Mouse (Mus musculus) midbrain, embryonic 12.5 days (tissue): Measurements from ENCODE around the gene Synj1. TPM values are rescaled to one million over a fixed set of nuclear protein-coding genes. Genes with fewer than 3 reads are reported as not detected.

Experiments used
- ATAC-seq: fragments of 200-750 bp; cut with Nextera tagmentation; 2 replicates; pipeline ENCODE4 v1.8.0; 2017; ENCODE audit warnings: low read depth, moderate TSS enrichment, moderate library complexity; ENCODE audit not compliant: low FRiP score
- H3K27ac ChIP-seq: fragments of 300-500 bp; sonication (generic); replicated peaks from 2 replicates; pipeline ENCODE4 v1.5.1; 2016; ENCODE audit warnings: mild to moderate bottlenecking
- H3K27me3 ChIP-seq: fragments of 300-500 bp; sonication (generic); 2 replicates; pipeline ENCODE4 v1.6.1; 2016; ENCODE audit warnings: mild to moderate bottlenecking
- H3K36me3 ChIP-seq: fragments of 300-500 bp; sonication (generic); 2 replicates; pipeline ENCODE4 v1.6.1; 2016
- H3K4me1 ChIP-seq: fragments of 300-500 bp; sonication (generic); 2 replicates; pipeline ENCODE4 v1.6.1; 2016
- H3K4me2 ChIP-seq: fragments of 300-500 bp; sonication (generic); replicated peaks from 2 replicates; pipeline ENCODE4 v1.6.1; 2016; ENCODE audit warnings: mild to moderate bottlenecking, moderate library complexity
- H3K4me3 ChIP-seq: fragments of 300-500 bp; sonication (generic); 2 replicates; pipeline ENCODE4 v1.5.1; 2016; ENCODE audit warnings: mild to moderate bottlenecking
- H3K9ac ChIP-seq: fragments of 300-500 bp; sonication (generic); replicated peaks from 2 replicates; pipeline ENCODE4 v1.6.1; 2016; ENCODE audit warnings: mild to moderate bottlenecking, moderate library complexity
- H3K9me3 ChIP-seq: fragments of 300-500 bp; sonication (generic); 2 replicates; pipeline ENCODE4 v1.6.1; 2016; ENCODE audit warnings: mild to moderate bottlenecking
- WGBS: fragments of 180-500 bp; shearing (Covaris S2); methylation state at CpG from one replicate; pipeline ENCODE4 v1.1.7; 2016; 5-methylcytosine and 5-hydroxymethylcytosine counted together
- polyA plus RNA-seq: library from polyadenylated mRNA; unstranded; fragments of >200 nt; fragmentation: Nextera tagmentation; extraction: Ambion mirVana; gene quantifications from 2 replicates; pipeline ENCODE4 v1.2.1, GENCODE M21; 2016

The Synj1 gene
- polyA plus RNA-seq, 1 experiment from 2014 or later: 30.4 TPM

DNA sequence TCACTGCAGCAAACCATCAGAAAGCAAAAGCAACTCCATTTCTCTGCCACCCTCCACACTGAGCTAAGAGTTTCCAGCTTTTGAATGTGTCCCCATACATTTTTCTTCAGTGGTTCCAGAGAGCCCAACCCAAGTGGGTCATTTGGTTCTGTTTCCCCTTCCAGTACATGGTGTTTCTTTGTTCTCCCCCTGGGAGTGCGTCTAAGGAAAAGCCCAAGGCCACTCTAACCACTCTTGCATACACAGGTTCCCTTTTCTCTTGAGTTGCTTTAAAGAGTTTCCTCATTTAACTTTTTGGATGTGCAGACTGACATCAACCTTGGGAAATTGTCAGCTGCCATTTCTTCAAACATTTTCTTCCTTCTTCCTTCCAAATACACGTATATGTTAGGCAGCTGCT is 10.0 kb downstream of the Synj1 start:
- H3K4me3 ChIP-seq: no peak overlapping the region
- no peak for ATAC-seq
- WGBS: 87% methylated on average over 2 of the region's 2 CpGs

DNA sequence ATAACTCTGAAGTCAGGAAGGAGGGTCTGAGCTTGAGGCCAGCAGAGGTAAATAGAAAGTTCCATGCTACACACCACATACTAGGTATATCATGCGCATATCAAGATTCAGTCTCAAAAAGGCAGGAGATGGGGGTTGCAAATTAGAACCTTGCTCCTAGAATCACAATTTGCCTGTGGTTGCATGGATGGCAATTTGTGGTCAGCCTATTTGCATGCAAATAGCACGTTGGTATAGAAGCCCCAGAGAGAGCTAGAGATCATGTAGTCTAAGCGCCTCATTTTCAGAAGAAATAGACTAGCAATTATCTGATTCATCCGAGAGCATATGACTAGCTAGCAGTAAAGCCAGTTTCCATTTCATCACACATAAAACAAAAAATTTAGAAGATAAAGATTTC is 11.3 kb downstream of the Synj1 start:
- no peak for ATAC-seq
- 52% methylated on average over 4 of the region's 4 CpGs for WGBS
- Histone ChIP-seq H3K27me3 (no peaks in the 10 kb centered on the region), H3K36me3 (peaks cover 4% of the 10 kb centered on the region; the same call in 1 of the 2 replicates), H3K4me3 (no peak overlapping the region), H3K9ac (no peak overlapping the region), H3K4me2 (no peak overlapping the region), H3K4me1 (peaks cover 17% of the 10 kb centered on the region), H3K9me3 (no peaks in the 10 kb centered on the region), H3K27ac (peak overlapping the region; percentile 43; the same call in 1 of the 2 replicates)

More for the DNA sequence above, 10.0 kb downstream of the Synj1 start:
- Histone ChIP-seq H3K36me3 (peaks cover 4% of the 10 kb centered on the region; the same call in 1 of the 2 replicates), H3K27ac (no peak overlapping the region), H3K4me1 (peaks cover 17% of the 10 kb centered on the region), H3K27me3 (no peaks in the 10 kb centered on the region), H3K4me2 (no peak overlapping the region), H3K9ac (no peak overlapping the region), H3K9me3 (no peaks in the 10 kb centered on the region)

DNA sequence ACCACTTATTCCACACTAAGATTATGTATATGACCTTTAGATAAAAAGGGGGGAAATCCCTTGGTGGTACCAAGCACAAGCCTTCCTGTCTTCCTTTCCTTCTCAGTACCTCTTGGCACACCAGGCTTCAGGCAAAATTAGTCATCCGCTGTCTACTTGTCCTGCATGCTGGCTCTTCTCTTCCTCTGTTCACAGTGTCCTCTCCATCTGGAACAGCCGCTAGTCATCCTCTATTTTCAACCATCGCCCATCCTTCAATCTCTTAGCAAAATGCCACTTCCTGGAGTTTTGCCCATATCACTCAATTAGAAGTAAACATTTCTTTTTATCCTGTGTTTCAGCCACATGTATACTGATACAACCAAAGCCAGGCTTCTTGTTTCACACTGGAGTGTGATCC is 13.3 kb downstream of the Synj1 start:
- no peak for ATAC-seq
- H3K9ac ChIP-seq: no peak overlapping the region
- no peak overlapping the region for H3K27ac ChIP-seq
- H3K4me3 ChIP-seq: no peak overlapping the region
- WGBS: 95% methylated on average over 3 of the region's 3 CpGs
- H3K9me3 ChIP-seq: no peaks in the 10 kb centered on the region
- no peak overlapping the region for H3K4me2 ChIP-seq
- no peaks in the 10 kb centered on the region for H3K27me3 ChIP-seq
- H3K36me3 ChIP-seq: peaks cover 1% of the 10 kb centered on the region; the same call in 1 of the 2 replicates
- H3K4me1 ChIP-seq: peaks cover 17% of the 10 kb centered on the region

DNA sequence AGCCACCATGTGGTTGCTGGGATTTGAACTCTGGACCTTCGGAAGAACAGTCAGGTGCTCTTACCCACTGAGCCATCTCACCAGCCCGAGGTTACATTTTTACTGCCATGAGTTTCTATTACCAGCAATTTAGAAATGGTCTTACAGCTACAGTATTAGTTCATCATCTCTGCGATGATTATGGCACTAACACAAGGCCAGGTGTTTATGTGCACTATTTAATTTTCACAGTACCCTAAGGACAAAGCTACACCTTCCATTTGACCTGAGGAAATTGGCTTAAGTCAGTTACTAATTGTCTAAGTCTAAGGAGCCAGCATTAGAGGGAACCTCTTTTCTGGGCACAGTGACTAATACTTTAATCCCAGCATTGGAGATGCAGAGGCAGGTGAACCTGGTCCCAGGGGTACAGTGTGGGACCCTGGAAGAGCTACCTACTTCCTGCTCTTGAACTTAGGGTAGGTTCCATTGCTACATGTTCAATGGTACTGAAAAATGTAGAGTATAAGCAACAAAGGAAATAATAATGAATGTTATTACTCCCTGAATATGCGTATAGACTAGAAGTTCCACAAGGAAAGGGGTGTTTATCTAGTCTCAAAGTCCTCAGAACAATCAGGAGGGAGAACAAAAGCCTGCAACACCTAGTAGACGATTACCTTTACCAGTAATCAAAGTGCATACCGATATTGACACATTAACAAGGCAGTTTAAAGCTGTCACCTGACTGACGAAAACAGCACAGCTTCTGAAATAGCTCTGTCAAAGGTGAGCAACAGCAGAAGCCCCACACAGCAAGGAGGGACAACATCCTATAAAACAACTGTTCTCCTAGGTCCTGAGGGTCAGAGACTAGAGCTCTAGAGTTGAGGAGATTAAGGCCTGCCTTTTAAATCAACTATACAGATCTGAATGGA is 14.5 kb downstream of the Synj1 start:
- no peak overlapping the region for H3K9ac ChIP-seq
- H3K4me2 ChIP-seq: no peak overlapping the region
- peaks cover 17% of the 10 kb centered on the region for H3K4me1 ChIP-seq
- no peaks in the 10 kb centered on the region for H3K27me3 ChIP-seq
- H3K9me3 ChIP-seq: no peaks in the 10 kb centered on the region
- H3K4me3 ChIP-seq: no peak overlapping the region
- 91% methylated on average over 7 of the region's 7 CpGs for WGBS
- no peak for ATAC-seq
- no peak overlapping the region for H3K27ac ChIP-seq
- 0 out of 2 replicates have a peak, but pooled peaks cover 6% of the 10 kb centered on the region for H3K36me3 ChIP-seq

DNA sequence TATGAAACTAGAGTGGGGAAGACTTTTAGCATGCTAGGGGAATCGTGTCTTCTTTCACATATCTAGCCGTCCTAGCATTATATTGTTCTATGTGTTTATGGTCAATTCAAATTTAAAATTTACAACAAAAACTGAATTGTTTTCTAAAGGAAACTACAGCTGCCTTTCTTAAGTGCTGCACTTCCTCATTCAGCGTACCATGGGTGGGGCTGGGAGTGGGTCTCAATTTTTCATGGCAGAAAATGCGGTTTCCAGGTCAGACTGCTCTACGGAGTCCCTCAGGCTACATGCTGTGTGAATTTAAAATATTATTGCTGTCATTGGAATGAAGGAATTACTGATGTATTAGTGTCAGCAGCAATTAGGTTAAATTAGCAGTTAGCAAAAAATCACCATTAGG is 15.6 kb downstream of the Synj1 start:
- Histone ChIP-seq H3K9me3 (no peaks in the 10 kb centered on the region), H3K4me3 (no peak overlapping the region), H3K4me1 (peaks cover 17% of the 10 kb centered on the region), H3K9ac (no peak overlapping the region), H3K4me2 (no peak overlapping the region), H3K36me3 (peaks cover 13% of the 10 kb centered on the region), H3K27ac (no peak overlapping the region), H3K27me3 (no peaks in the 10 kb centered on the region)
- 86% methylated on average over 5 of the region's 5 CpGs for WGBS
- ATAC-seq: no peak

DNA sequence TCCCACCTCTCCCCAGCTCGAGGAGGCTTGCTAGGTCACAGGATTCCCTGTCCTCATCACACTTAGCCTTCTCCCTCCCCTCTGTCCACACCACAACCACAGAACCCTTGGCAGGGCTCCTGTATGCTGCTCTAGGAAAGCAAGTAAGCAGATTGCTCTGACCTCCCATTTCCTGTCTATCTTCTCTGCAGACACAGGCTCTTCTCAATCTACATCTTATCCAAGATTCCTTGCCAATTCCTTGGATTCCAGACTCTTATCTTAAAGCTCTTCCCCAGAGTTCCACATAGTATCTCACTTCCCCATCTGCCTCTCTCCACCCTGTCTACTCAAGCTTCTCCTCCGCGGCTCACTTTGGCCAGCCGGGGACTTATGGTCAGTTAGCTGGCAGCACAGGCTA is 16.1 kb downstream of the Synj1 start:
- no peaks in the 10 kb centered on the region for H3K27me3 ChIP-seq
- no peak overlapping the region for H3K4me3 ChIP-seq
- no peak overlapping the region for H3K9ac ChIP-seq
- peaks cover 14% of the 10 kb centered on the region for H3K36me3 ChIP-seq
- H3K9me3 ChIP-seq: no peaks in the 10 kb centered on the region
- 84% methylated on average over 4 of the region's 4 CpGs for WGBS
- no peak overlapping the region for H3K27ac ChIP-seq
- no peak overlapping the region for H3K4me2 ChIP-seq
- no peak for ATAC-seq
- H3K4me1 ChIP-seq: peaks cover 14% of the 10 kb centered on the region

DNA sequence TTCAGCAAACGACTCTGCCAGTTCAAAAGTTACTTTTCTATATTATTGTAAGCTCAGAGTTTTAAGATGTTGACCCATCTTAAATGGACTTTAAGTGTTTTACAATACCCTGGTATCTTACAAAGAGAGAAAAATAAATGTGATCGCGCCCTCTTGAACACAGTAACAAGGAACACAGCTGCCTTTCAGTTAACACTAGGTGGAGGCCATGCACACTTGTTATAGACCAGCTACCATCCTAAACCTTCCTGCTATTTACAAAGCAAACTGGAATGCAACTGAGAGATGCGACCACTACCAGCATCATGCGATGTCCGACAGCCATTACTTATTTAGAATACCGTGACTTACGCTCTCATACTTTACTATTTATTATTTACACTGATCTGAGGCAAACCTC is 21.9 kb downstream of the Synj1 start:
- Histone ChIP-seq H3K27ac (no peak overlapping the region), H3K4me3 (no peak overlapping the region), H3K4me2 (no peak overlapping the region), H3K9me3 (no peaks in the 10 kb centered on the region), H3K27me3 (no peaks in the 10 kb centered on the region), H3K36me3 (peaks cover 26% of the 10 kb centered on the region), H3K4me1 (no peaks in the 10 kb centered on the region), H3K9ac (no peak overlapping the region)
- no peak for ATAC-seq
- 94% methylated on average over 8 of the region's 8 CpGs for WGBS

DNA sequence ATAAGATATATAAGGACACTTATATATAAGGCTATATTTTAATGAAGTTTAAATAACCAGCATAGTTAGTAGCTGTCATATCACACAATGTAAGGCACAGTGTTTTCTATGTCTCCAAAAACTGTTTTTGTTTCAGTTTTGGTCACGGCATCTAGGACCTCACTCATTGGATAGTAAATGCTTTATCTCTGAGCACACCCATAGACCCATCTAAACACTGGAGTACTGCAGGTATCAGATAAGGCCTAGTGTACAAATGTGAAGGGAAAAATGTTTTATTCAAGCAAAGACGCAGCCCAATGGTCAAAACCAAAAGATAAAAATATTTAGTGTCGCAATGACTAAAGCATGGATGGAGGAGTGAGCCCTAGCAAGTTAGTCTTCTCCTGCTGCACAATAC is 22.4 kb downstream of the Synj1 start:
- Histone ChIP-seq H3K27me3 (no peaks in the 10 kb centered on the region), H3K9ac (no peak overlapping the region), H3K4me2 (no peak overlapping the region), H3K36me3 (peaks cover 26% of the 10 kb centered on the region), H3K9me3 (no peaks in the 10 kb centered on the region), H3K27ac (no peak overlapping the region), H3K4me3 (no peak overlapping the region), H3K4me1 (no peaks in the 10 kb centered on the region)
- WGBS: 98% methylated on average over 3 of the region's 3 CpGs
- no peak for ATAC-seq

DNA sequence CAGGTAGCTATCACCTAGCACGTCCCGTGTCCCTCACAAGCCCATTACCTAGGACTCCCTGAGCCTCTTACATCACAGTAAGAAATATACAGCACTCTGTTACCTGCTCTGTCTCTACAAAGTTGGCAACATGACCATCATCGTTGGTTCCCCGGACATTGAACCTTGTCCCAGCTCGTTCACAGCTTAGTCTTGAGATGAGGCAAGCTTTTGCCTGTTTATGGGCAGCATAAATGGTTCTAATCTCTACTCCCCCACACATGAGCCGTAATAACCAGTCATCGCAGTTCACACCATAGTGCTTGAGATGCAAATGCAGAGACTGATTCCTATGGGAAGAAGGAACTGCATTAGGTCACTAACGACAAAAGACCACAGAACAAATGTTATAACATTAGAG is 23.1 kb downstream of the Synj1 start:
- peaks cover 26% of the 10 kb centered on the region for H3K36me3 ChIP-seq
- no peaks in the 10 kb centered on the region for H3K27me3 ChIP-seq
- no peaks in the 10 kb centered on the region for H3K9me3 ChIP-seq
- no peak overlapping the region for H3K4me2 ChIP-seq
- no peak overlapping the region for H3K27ac ChIP-seq
- no peaks in the 10 kb centered on the region for H3K4me1 ChIP-seq
- H3K9ac ChIP-seq: no peak overlapping the region
- 94% methylated on average over 8 of the region's 8 CpGs for WGBS
- no peak for ATAC-seq
- H3K4me3 ChIP-seq: no peak overlapping the region

DNA sequence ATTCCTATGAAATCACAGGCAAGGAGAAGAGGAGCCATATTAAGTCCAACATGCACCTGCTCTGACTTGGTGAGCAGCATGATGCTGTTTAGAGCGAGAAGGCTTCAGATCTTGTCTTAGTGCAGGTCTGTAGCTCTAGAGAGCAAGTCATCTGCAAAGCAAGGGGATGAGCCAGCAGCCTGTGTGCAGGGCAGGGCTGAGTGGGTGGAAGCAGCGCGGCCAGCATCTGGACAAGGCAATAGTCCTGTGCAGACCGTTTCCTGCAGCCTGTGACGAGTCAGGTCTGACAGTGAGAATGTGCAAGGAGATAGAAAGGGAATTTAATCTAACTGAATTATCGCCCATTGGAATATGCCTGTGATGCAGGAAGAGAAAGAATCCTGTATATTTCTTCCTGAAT is 40.1 kb downstream of the Synj1 start:
- H3K4me1 ChIP-seq: no peaks in the 10 kb centered on the region
- no peak for ATAC-seq
- no peak overlapping the region for H3K4me3 ChIP-seq
- no peaks in the 10 kb centered on the region for H3K27me3 ChIP-seq
- H3K27ac ChIP-seq: no peak overlapping the region
- WGBS: 90% methylated on average over 6 of the region's 6 CpGs
- H3K36me3 ChIP-seq: peaks cover 40% of the 10 kb centered on the region
- H3K4me2 ChIP-seq: no peak overlapping the region
- no peaks in the 10 kb centered on the region for H3K9me3 ChIP-seq
- H3K9ac ChIP-seq: no peak overlapping the region

DNA sequence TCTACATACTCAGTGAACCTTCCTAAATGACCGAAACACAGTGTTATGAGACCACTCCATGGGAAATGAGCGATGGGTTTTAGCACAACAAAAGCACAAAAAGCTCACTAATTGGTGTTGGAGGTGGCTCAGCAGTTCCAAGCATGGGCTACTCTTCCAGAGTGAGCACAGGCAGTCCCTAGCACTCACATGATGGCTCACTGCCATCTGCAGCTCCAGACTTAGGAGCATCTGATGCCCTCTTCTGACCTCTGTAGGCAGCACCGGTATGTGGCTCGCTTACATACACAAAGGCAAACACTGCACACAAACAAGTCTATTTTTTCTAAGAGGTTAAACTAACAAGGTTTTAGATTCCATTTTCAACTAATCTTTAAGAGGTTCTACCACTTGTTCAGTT is 44.9 kb downstream of the Synj1 start:
- Histone ChIP-seq H3K9me3 (no peaks in the 10 kb centered on the region), H3K4me3 (no peak overlapping the region), H3K36me3 (peaks cover 56% of the 10 kb centered on the region), H3K27ac (no peak overlapping the region), H3K4me2 (no peak overlapping the region), H3K4me1 (no peaks in the 10 kb centered on the region), H3K27me3 (no peaks in the 10 kb centered on the region), H3K9ac (no peak overlapping the region)
- 79% methylated on average over 4 of the region's 4 CpGs for WGBS
- ATAC-seq: no peak

DNA sequence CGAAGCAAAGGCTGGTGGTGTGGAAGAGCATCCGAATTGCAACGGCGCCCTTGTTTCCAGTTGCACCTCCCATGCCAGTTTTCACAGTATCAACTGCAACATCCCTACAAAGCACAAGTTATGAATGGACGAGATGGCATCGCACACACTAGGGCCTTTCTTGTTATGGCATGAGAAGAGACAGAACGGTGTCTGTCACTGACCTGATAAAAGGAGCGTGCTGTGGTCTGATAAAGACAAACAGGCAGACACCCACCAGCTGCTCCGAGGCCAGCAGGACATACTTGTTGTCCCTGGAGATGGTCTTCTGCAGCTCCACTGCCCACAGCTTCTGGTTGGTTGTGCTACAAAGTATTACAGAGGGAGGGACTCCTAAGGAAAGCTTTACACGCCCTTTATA is 46.8 kb downstream of the Synj1 start:
- Histone ChIP-seq H3K27ac (no peak overlapping the region), H3K9me3 (no peaks in the 10 kb centered on the region), H3K4me2 (no peak overlapping the region), H3K4me1 (no peaks in the 10 kb centered on the region), H3K9ac (no peak overlapping the region), H3K36me3 (peaks cover 60% of the 10 kb centered on the region), H3K4me3 (no peak overlapping the region), H3K27me3 (no peaks in the 10 kb centered on the region)
- WGBS: 90% methylated on average over 10 of the region's 10 CpGs
- no peak for ATAC-seq
